Mouse (Mus musculus): ENCODE measurements around the gene Gm9803.

- TF ChIP-seq EP300 (IDR thresholded peaks at IDR 0.05; ENCODE audit: low read depth) (no peak), CTCF (IDR thresholded peaks at IDR 0.05; ENCODE audit: low read depth) (no peak)
Measured at GRCm38 (mm10) chr10:43534382-43534781, 10.5 kb downstream of the Gm9803 start.
